Mouse (Mus musculus) liver, embryonic 14.5 days (tissue): ENCODE data around the gene Vsig2.

Source experiments
- CTCF ChIP-seq: IDR thresholded peaks from 2 replicates; pipeline ENCODE4 v1.5.1; 2016; ENCODE audit warnings: antibody characterized with exemption, low read depth, control low read depth
- EP300 ChIP-seq: IDR thresholded peaks from 2 replicates; pipeline ENCODE4 v1.6.1; 2016; ENCODE audit warnings: antibody characterized with exemption, low read depth

DNA sequence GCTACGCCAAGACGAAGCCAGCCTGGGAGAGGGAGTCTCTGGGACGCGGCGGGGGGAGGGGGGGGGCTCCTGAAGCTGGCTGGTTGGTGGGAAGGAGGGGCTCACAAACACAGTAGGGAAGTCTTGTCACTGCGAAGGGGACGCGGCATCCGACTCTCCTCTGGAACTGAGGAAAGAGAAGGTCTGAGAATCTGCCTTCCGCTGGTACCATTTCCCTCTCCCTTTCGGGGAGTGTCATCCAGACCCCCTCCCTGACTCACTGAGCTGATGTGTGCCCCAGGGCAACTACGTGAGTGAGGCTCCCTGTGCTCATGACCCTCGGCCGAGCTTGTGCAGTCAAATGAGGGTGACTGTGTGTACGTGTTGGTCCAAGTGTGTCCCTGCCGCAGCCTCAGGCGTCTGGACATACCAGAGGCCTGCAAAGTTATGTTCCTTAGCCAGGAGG is 6.1 kb downstream of the Vsig2 start:
- TF ChIP-seq CTCF (no peak), EP300 (no peak)
